In the genomic region with DNA sequence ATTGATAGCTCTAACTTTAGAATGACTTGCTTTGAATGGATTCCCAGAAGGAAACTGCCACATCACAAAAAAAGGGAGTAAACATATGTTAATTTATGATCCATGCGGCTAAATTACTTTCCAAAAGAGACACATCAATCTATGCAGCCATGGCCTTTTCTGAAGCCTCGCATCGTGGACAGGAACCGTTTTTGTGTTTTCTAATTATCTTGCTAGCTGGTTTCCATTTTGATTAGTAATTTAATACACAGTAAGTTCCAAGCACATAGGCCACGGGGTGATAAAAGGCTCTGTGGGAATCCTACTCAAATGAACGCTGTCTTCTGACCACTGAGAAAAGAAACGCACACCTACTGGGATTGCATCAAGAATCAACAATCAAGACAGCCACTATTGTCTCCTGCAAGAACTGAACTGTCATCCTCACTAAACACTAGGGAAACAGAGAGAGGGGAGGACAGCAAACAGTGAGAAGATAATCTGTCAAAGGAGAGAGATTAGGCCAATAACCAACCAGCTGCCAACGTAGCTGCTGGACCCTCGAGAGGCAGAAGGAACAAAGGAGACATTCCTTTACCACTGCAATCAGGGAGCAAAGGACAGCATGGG, we compare ENCODE assay signal across 18 mouse cellular contexts.
DNase-seq lines count a peak whose midpoint lies in the region; ATAC-seq lines count a peak whose summit lies in the region.
"Had no signal": no experiment of that assay in that cellular context is flagged by ENCODE, and none has a peak within 500 bp of the region (broad histone marks: within the 10 kb centered on the region; RNA-seq: fewer than 3 reads in every experiment).

No protein-coding gene starts in this region.

- peaks cover 15% of the 10 kb centered on the region for H3K4me1 ChIP-seq in heart, embryonic 11.5 days (ENCODE audit: control insufficient read depth, insufficient read depth, low read length)
- peaks cover 31% of the 10 kb centered on the region for H3K4me1 ChIP-seq in midbrain, embryonic 10.5 days
- peaks cover 10% of the 10 kb centered on the region; the same call in 1 of the 2 replicates for H3K4me1 ChIP-seq in midbrain, embryonic 15.5 days
- peaks cover 14% of the 10 kb centered on the region for H3K4me1 ChIP-seq in hindbrain, embryonic 12.5 days
- H3K4me1 ChIP-seq: embryonic facial prominence, embryonic 13.5 days; intestine, embryonic 15.5 days had no signal

- ATAC-seq in heart, embryonic 11.5 days (replicated peaks; ENCODE audit: insufficient number of reproducible peaks, low FRiP score, low TSS enrichment): no peak
- no peak for ATAC-seq in midbrain, embryonic 15.5 days (replicated peaks)
- no peak for ATAC-seq in hindbrain, embryonic 12.5 days (ENCODE audit: low FRiP score)
- ATAC-seq: intestine, embryonic 15.5 days had no signal

- peak overlapping the region; percentile 35; the same call in 1 of the 2 replicates for H3K27ac ChIP-seq in heart, embryonic 11.5 days (ENCODE audit: low read depth, low read length)
- H3K27ac ChIP-seq in midbrain, embryonic 10.5 days (replicated peaks): peak overlapping the region; percentile 35; the same call in 1 of the 2 replicates
- no peak overlapping the region for H3K27ac ChIP-seq in midbrain, embryonic 15.5 days
- no peak overlapping the region for H3K27ac ChIP-seq in hindbrain, embryonic 12.5 days
- H3K27ac ChIP-seq: embryonic facial prominence, embryonic 13.5 days; forebrain, embryonic 12.5 days; gastrocnemius, adult 2 months; intestine, embryonic 15.5 days; kidney, embryonic 15.5 days; limb, embryonic 12.5 days; neural tube, embryonic 12.5 days had no signal

- 49% methylated on average over 9 of the region's 9 CpGs for WGBS in heart, embryonic 11.5 days (ENCODE audit: insufficient replicate concordance)
- WGBS in midbrain, embryonic 10.5 days: 17% methylated on average over 9 of the region's 9 CpGs
- WGBS in midbrain, embryonic 15.5 days: 9% methylated on average over 9 of the region's 9 CpGs
- 14% methylated on average over 9 of the region's 9 CpGs for WGBS in hindbrain, embryonic 12.5 days

- H3K36me3 ChIP-seq in heart, embryonic 11.5 days (ENCODE audit: control insufficient read depth, insufficient read depth, low read length): no peaks in the 10 kb centered on the region
- H3K36me3 ChIP-seq in midbrain, embryonic 10.5 days: no peaks in the 10 kb centered on the region
- no peaks in the 10 kb centered on the region for H3K36me3 ChIP-seq in midbrain, embryonic 15.5 days (replicated peaks)
- H3K36me3 ChIP-seq in hindbrain, embryonic 12.5 days: no peaks in the 10 kb centered on the region
- H3K36me3 ChIP-seq: embryonic facial prominence, embryonic 13.5 days; forebrain, embryonic 12.5 days; intestine, embryonic 15.5 days; kidney, embryonic 15.5 days; limb, embryonic 12.5 days; neural tube, embryonic 12.5 days had no signal

- no peak for DNase-seq in heart, postnatal 10 days
- peak; percentile 39 for DNase-seq in midbrain, embryonic 10.5 days (ENCODE audit: low spot score)
- peak; percentile 80 for DNase-seq in retina, embryonic 14.5 days (ENCODE audit: low spot score)
- no peak for DNase-seq in adrenal gland, adult 8-10 months
- DNase-seq: adrenal gland, postnatal 25 days; cerebellum, postnatal 10 days; gastrocnemius, adult 2 months; heart, adult 18-20 months; thymus, adult 2 months had no signal

- intact Hi-C loops in heart, postnatal 10 days (cut with DNase I): no loop called here

- H3K4me2 ChIP-seq in heart, embryonic 11.5 days: no peak overlapping the region
- no peak overlapping the region for H3K4me2 ChIP-seq in midbrain, embryonic 15.5 days
- no peak overlapping the region for H3K4me2 ChIP-seq in hindbrain, embryonic 12.5 days (replicated peaks)
- H3K4me2 ChIP-seq: embryonic facial prominence, embryonic 13.5 days; forebrain, embryonic 12.5 days; intestine, embryonic 15.5 days; kidney, embryonic 15.5 days; limb, embryonic 12.5 days; neural tube, embryonic 12.5 days had no signal

- no peak overlapping the region for H3K9ac ChIP-seq in heart, embryonic 11.5 days (ENCODE audit: low read depth, low read length)
- H3K9ac ChIP-seq in midbrain, embryonic 15.5 days: no peak overlapping the region
- 0 out of 2 replicates have a peak overlapping the region, but pooled peaks have one; percentile 3 for H3K9ac ChIP-seq in hindbrain, embryonic 12.5 days
- H3K9ac ChIP-seq: embryonic facial prominence, embryonic 13.5 days; forebrain, embryonic 12.5 days; intestine, embryonic 15.5 days; kidney, embryonic 15.5 days; limb, embryonic 12.5 days; neural tube, embryonic 12.5 days had no signal

- no peaks in the 10 kb centered on the region for H3K27me3 ChIP-seq in heart, embryonic 11.5 days (ENCODE audit: control insufficient read depth, insufficient read depth, low read length)
- no peaks in the 10 kb centered on the region for H3K27me3 ChIP-seq in midbrain, embryonic 10.5 days (ENCODE audit: low read depth, poor library complexity, severe bottlenecking)
- H3K27me3 ChIP-seq in midbrain, embryonic 15.5 days (replicated peaks): no peaks in the 10 kb centered on the region
- peaks cover 6% of the 10 kb centered on the region; the same call in 1 of the 2 replicates for H3K27me3 ChIP-seq in hindbrain, embryonic 12.5 days
- H3K27me3 ChIP-seq: embryonic facial prominence, embryonic 13.5 days; intestine, embryonic 15.5 days; kidney, embryonic 15.5 days; limb, embryonic 12.5 days; neural tube, embryonic 12.5 days had no signal

- H3K9me3 ChIP-seq in heart, embryonic 11.5 days (replicated peaks; ENCODE audit: control insufficient read depth, low read length): no peaks in the 10 kb centered on the region
- no peaks in the 10 kb centered on the region for H3K9me3 ChIP-seq in midbrain, embryonic 10.5 days (replicated peaks)
- no peaks in the 10 kb centered on the region for H3K9me3 ChIP-seq in midbrain, embryonic 15.5 days
- H3K9me3 ChIP-seq in hindbrain, embryonic 12.5 days (replicated peaks): no peaks in the 10 kb centered on the region
- H3K9me3 ChIP-seq: embryonic facial prominence, embryonic 13.5 days; forebrain, embryonic 12.5 days; intestine, embryonic 15.5 days; kidney, embryonic 15.5 days; limb, embryonic 12.5 days; neural tube, embryonic 12.5 days had no signal

- H3K4me3 ChIP-seq in heart, embryonic 11.5 days (ENCODE audit: low read depth, low read length): no peak overlapping the region
- H3K4me3 ChIP-seq in midbrain, embryonic 10.5 days: no peak overlapping the region
- no peak overlapping the region for H3K4me3 ChIP-seq in midbrain, embryonic 15.5 days
- no peak overlapping the region for H3K4me3 ChIP-seq in hindbrain, embryonic 12.5 days
- H3K4me3 ChIP-seq: embryonic facial prominence, embryonic 13.5 days; forebrain, embryonic 12.5 days; gastrocnemius, adult 2 months; intestine, embryonic 15.5 days; kidney, embryonic 15.5 days; limb, embryonic 12.5 days; neural tube, embryonic 12.5 days had no signal

Comparison
In these comparisons a context has a peak if more than half of its experiments do, and no peak if none do; other contexts are left out.
1. H3K27ac ChIP-seq: peak in heart, embryonic 11.5 days (single experiment) and midbrain, embryonic 10.5 days (single experiment); none in midbrain, embryonic 15.5 days (single experiment) and hindbrain, embryonic 12.5 days (single experiment).
2. DNase-seq: peak in midbrain, embryonic 10.5 days (single experiment) and retina, embryonic 14.5 days (single experiment); none in heart, postnatal 10 days (0 of 2) and adrenal gland, adult 8-10 months (single experiment).